Mouse (Mus musculus): ENCODE measurements around the gene Otop2.

DNA sequence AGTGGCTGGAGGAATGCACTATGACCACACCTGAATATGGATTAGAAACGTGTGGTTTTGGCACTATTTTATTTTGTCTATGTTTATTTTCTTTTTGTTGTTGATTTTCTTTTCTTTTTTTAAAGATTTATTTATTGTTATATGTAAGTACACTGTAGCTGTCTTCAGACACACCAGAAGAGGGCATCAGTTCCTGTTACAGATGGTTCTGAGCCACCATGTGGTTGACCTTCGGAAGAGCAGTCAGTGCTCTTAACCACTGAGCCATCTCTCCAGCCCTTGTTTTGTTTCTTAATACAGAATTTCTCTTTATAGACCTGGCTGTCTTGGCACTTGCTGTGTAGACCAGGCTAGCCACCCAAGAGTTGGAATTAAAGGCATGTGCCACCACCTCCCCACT lies 65.8 kb downstream of the Otop2 start:
- TF ChIP-seq CTCF (IDR thresholded peaks at IDR 0.05; ENCODE audit: low read depth, low read length) (no peak), POLR2A (IDR thresholded peaks at IDR 0.05; ENCODE audit: borderline replicate concordance, low read depth, low read length) (no peak)

Measured in bone marrow macrophage, adult 2 months (primary cell).